In the genomic region with DNA sequence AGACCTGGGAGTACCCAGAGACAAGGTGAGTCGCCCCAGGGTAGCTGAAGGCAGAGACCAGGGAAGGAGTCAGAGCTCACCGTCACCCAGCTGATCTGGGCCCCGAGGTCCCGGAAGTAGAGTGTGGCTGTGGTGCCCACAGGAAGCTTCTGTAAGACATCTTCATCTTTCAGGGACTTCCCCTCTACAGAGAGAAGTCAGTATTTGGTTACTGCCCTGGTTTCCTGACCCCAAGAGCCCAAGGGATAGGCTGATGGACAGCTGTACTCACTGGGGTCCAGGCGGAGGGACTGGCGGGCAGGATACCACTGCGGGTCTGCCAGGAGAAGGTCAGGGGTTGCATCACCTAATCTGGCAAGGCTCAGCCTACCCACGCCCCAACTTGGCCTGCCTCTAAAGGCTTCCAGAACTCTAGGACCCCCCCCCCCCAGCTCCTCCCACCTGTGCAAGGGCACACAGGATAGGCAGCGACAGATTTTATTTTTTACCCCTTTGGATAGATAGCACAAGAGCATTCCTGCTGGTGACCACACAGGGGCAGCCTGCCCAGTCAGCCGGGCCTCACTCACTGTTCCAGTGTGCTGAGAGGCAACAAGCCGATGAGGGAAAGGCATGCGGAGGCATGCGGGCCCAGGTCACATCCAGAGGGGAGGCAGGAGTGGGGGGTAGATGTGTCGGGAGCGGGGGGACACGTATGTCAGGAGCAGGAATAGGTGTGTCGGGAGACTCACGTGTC, we compare ENCODE assay signal across 10 mouse cellular contexts. TPM values are rescaled to one million over a fixed set of nuclear protein-coding genes. Genes with fewer than 3 reads are reported as not detected.
DNase-seq lines count a peak whose midpoint lies in the region; ATAC-seq lines count a peak whose summit lies in the region.
"Had no signal": no experiment of that assay in that cellular context is flagged by ENCODE, and none has a peak within 500 bp of the region (broad histone marks: within the 10 kb centered on the region; RNA-seq: fewer than 3 reads in every experiment).

No protein-coding gene starts in this region.

- H3K9me3 ChIP-seq in heart, embryonic 10.5 days, result no peaks in the 10 kb centered on the region
- no peaks in the 10 kb centered on the region for H3K9me3 ChIP-seq in liver, embryonic 11.5 days (ENCODE audit: control insufficient read depth, low read length)
- H3K9me3 ChIP-seq: stomach, embryonic 15.5 days had no signal

- ATAC-seq in liver, embryonic 11.5 days (replicated peaks; ENCODE audit: low FRiP score), result 0 out of 2 replicates have a peak, but pooled peaks have one; percentile 10

- no peaks in the 10 kb centered on the region for H3K27me3 ChIP-seq in heart, embryonic 10.5 days (ENCODE audit: insufficient read depth, poor library complexity, severe bottlenecking)
- no peaks in the 10 kb centered on the region for H3K27me3 ChIP-seq in liver, embryonic 11.5 days (replicated peaks; ENCODE audit: control insufficient read depth, insufficient read depth, low read length)
- H3K27me3 ChIP-seq: stomach, embryonic 15.5 days had no signal

- H3K9ac ChIP-seq in liver, embryonic 11.5 days (ENCODE audit: low read depth, low read length), result no peak overlapping the region
- H3K9ac ChIP-seq: stomach, embryonic 15.5 days had no signal

- peak; percentile 4 to 27 for DNase-seq in adrenal gland, adult 18-20 months (ENCODE audit: low spot score in 2 of 2)
- no peak for DNase-seq in adrenal gland, adult 8-10 months
- DNase-seq in left cerebral cortex, adult 8-10 months (ENCODE audit: low spot score in 2 of 2), result peak; percentile 8 to 23
- no peak for DNase-seq in left cerebral cortex, adult 11 months (ENCODE audit: low spot score)
- peak; percentile 75 for DNase-seq in heart, embryonic 10.5 days (ENCODE audit: low spot score)
- DNase-seq in liver, embryonic 11.5 days (ENCODE audit: low spot score), result peak; percentile 35
- DNase-seq in spleen, postnatal 10 days (ENCODE audit: low spot score in 2 of 2), result peak; percentile 44 to 64
- no peak for DNase-seq in neural tube, embryonic 10.5 days (ENCODE audit: extremely low spot score, low spot score)

- no peak overlapping the region for H3K4me2 ChIP-seq in liver, embryonic 11.5 days
- H3K4me2 ChIP-seq: stomach, embryonic 15.5 days had no signal

- peaks cover 59% of the 10 kb centered on the region for H3K36me3 ChIP-seq in heart, embryonic 10.5 days
- H3K36me3 ChIP-seq in liver, embryonic 11.5 days (ENCODE audit: control insufficient read depth, insufficient read depth, low read length), result peaks cover 19% of the 10 kb centered on the region

- peaks cover 65% of the 10 kb centered on the region for H3K4me1 ChIP-seq in heart, embryonic 10.5 days
- peaks cover 25% of the 10 kb centered on the region for H3K4me1 ChIP-seq in liver, embryonic 11.5 days (replicated peaks; ENCODE audit: control insufficient read depth, insufficient read depth, low read length)

- no peak overlapping the region for H3K4me3 ChIP-seq in heart, embryonic 10.5 days
- no peak overlapping the region for H3K4me3 ChIP-seq in liver, embryonic 11.5 days (ENCODE audit: low read depth, low read length)
- H3K4me3 ChIP-seq: stomach, embryonic 15.5 days had no signal

- H3K27ac ChIP-seq in heart, embryonic 10.5 days, result peak overlapping the region; percentile 93; the same call in 1 of the 2 replicates
- H3K27ac ChIP-seq in liver, embryonic 11.5 days (ENCODE audit: low read depth, low read length), result 0 out of 2 replicates have a peak overlapping the region, but pooled peaks have one; percentile 8
- H3K27ac ChIP-seq: stomach, embryonic 15.5 days had no signal

- 79% methylated on average over 18 of the region's 18 CpGs for WGBS in heart, embryonic 10.5 days
- 70% methylated on average over 18 of the region's 18 CpGs for WGBS in liver, embryonic 11.5 days

RNA-seq across cellular contexts. Expression of a gene that starts 6.8 kb away (rescaled TPM):
- total RNA-seq in adrenal gland, adult 18-20 months (2021), result 100 to 1,000 TPM; 220 to 282 TPM
- total RNA-seq in adrenal gland, adult 8-10 months (2022), result 100 to 1,000 TPM; 160 to 240 (median 171) TPM
- total RNA-seq in left cerebral cortex, adult 8-10 months (2022), result 100 to 1,000 TPM; 115 to 152 (median 134) TPM
- polyA plus RNA-seq in heart, embryonic 10.5 days (2016; fragmentation: Nextera tagmentation; extraction: Ambion mirVana), result 479 and 560 TPM in 2 replicates
- 321 and 354 TPM in 2 replicates for polyA plus RNA-seq in liver, embryonic 11.5 days (2014; fragmentation: Nextera tagmentation; extraction: Ambion mirVana)

RNA-seq across cellular contexts. Expression of a gene that starts 34.5 kb away (rescaled TPM):
- 100 to 1,000 TPM; 498 to 523 TPM for total RNA-seq in adrenal gland, adult 18-20 months (2021)
- total RNA-seq in adrenal gland, adult 8-10 months (2022), result 100 to 1,000 TPM; 432 to 499 (median 449) TPM
- 100 to 1,000 TPM; 638 to 678 (median 672) TPM for total RNA-seq in left cerebral cortex, adult 8-10 months (2022)
- polyA plus RNA-seq in heart, embryonic 10.5 days (2016; fragmentation: Nextera tagmentation; extraction: Ambion mirVana), result 568 and 608 TPM in 2 replicates
- 468 and 475 TPM in 2 replicates for polyA plus RNA-seq in liver, embryonic 11.5 days (2014; fragmentation: Nextera tagmentation; extraction: Ambion mirVana)

RNA-seq across cellular contexts. Expression of a gene that starts 34.7 kb away (rescaled TPM):
- 10 to 100 TPM; 75.9 to 83.0 TPM for total RNA-seq in adrenal gland, adult 18-20 months (2021)
- 10 to 100 TPM; 25.6 to 40.4 (median 25.8) TPM for total RNA-seq in adrenal gland, adult 8-10 months (2022)
- 10 to 100 TPM; 44.9 to 46.9 (median 45.6) TPM for total RNA-seq in left cerebral cortex, adult 8-10 months (2022)
- polyA plus RNA-seq in heart, embryonic 10.5 days (2016; fragmentation: Nextera tagmentation; extraction: Ambion mirVana), result 51.9 and 71.5 TPM in 2 replicates
- polyA plus RNA-seq in liver, embryonic 11.5 days (2014; fragmentation: Nextera tagmentation; extraction: Ambion mirVana), result 75.9 and 77.1 TPM in 2 replicates

RNA-seq across cellular contexts. Expression of a gene that starts 37.7 kb away (rescaled TPM):
- not detected for total RNA-seq in adrenal gland, adult 18-20 months (2021)
- total RNA-seq in adrenal gland, adult 8-10 months (2022), result not detected
- not detected for total RNA-seq in left cerebral cortex, adult 8-10 months (2022)
- not detected in 2 replicates for polyA plus RNA-seq in heart, embryonic 10.5 days (2016; fragmentation: Nextera tagmentation; extraction: Ambion mirVana)
- polyA plus RNA-seq in liver, embryonic 11.5 days (2014; fragmentation: Nextera tagmentation; extraction: Ambion mirVana), result not detected in 2 replicates
- polyA plus RNA-seq: limb, embryonic 11.5 days; stomach, embryonic 15.5 days had no signal

Comparison
In these comparisons a context has a peak if more than half of its experiments do, and no peak if none do; other contexts are left out.
1. DNase-seq: peak in adrenal gland, adult 18-20 months (2 of 2), left cerebral cortex, adult 8-10 months (2 of 2), heart, embryonic 10.5 days (single experiment), liver, embryonic 11.5 days (single experiment) and spleen, postnatal 10 days (2 of 2); none in adrenal gland, adult 8-10 months (single experiment), left cerebral cortex, adult 11 months (single experiment) and neural tube, embryonic 10.5 days (single experiment).